Mouse (Mus musculus): ENCODE results near the gene Nfic.

- TF ChIP-seq EP300 (IDR thresholded peaks at IDR 0.05; ENCODE audit: low read depth in 1 of 2, low read length in 2 of 2) (no peak), MEF2A (IDR thresholded peaks at IDR 0.05; ENCODE audit: extremely low read depth, insufficient replicate concordance, low read depth, low read length, poor library complexity, severe bottlenecking) (no peak), MAX (IDR thresholded peaks at IDR 0.05; ENCODE audit: low read length) (no peak), CHD1 (IDR thresholded peaks at IDR 0.05; ENCODE audit: low read depth, low read length) (no peak), CTCF (IDR thresholded peaks at IDR 0.05 in 2 of 3, conservative IDR thresholded peaks at IDR 0.05 in 1 of 3; ENCODE audit: control insufficient read depth in 1 of 3, insufficient read depth in 1 of 3, low read depth in 2 of 3, low read length in 3 of 3, poor library complexity in 1 of 3, severe bottlenecking in 1 of 3) (no peak), HCFC1 (IDR thresholded peaks at IDR 0.05; ENCODE audit: low read depth, low read length) (no peak), ZC3H11A (IDR thresholded peaks at IDR 0.05; ENCODE audit: low read depth, low read length) (no peak), BHLHE40 (IDR thresholded peaks at IDR 0.05; ENCODE audit: borderline replicate concordance, low read depth, low read length) (no peak), POLR2AphosphoS2 (IDR thresholded peaks at IDR 0.05; ENCODE audit: low read length) (no peak), USF1 (IDR thresholded peaks at IDR 0.05; ENCODE audit: low read depth, low read length) (no peak), MAZ (IDR thresholded peaks at IDR 0.05; ENCODE audit: low read depth, low read length) (no peak), TAL1 (IDR thresholded peaks at IDR 0.05; ENCODE audit: low read length) (no peak)
Observed at GRCm38 (mm10) chr10:81492606-81493240, 37.3 kb upstream of the Nfic start.

Data from MEL (cell line).